Mouse (Mus musculus) spleen, adult 2 months (tissue): ENCODE results near the gene Astn2.

Experiments
- CTCF ChIP-seq: fragments of 200-500 bp; IDR thresholded peaks from 2 replicates; pipeline ENCODE4 v1.5.1; 2011; ENCODE audit warnings: mild to moderate bottlenecking, inconsistent platforms; ENCODE audit not compliant: insufficient read depth, insufficient read length, insufficient replicate concordance; ENCODE audit errors: extremely low read depth
- POLR2A ChIP-seq: fragments of 200-500 bp; IDR thresholded peaks from 2 replicates; pipeline ENCODE4 v1.6.1; 2011; ENCODE audit warnings: low read depth, low read length, inconsistent platforms

DNA sequence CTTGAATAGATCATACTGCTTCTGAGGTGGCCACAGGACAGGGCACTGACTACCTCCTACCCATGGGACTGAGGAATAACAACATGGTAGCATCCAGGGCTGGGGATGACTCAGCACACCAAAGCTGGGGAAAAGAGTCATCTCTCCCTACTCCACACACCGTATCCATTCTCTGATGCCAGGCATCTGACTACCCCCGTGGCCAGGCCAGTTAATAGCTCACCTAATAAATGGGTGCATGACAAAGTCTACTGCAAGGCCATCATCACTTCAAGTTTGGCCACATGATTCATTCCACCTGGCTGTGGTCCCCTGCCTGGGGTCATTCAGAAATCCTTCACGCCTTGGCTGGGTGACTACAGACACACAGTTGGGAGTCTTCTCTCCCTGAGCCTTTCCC, 914.7 kb downstream of the Astn2 start:
- no peak for TF ChIP-seq CTCF
- TF ChIP-seq POLR2A: no peak
